Mouse (Mus musculus) ES-Bruce4 (cell line): ENCODE measurements around the gene Suclg1. TPM values are rescaled to one million over a fixed set of nuclear protein-coding genes. Genes with fewer than 3 reads are reported as not detected.
A peak's percentile ranks its signal among the peaks of the same experiment; 100 is the strongest.

Source experiments
- H3K27ac ChIP-seq: 2 replicates; pipeline ENCODE4 v1.5.1; 2012; ENCODE audit warnings: low read length, inconsistent platforms; ENCODE audit not compliant: insufficient read depth
- H3K27me3 ChIP-seq: 2 replicates; pipeline ENCODE4 v1.6.1; 2012; ENCODE audit warnings: mild to moderate bottlenecking, low read length, inconsistent platforms; ENCODE audit not compliant: control insufficient read depth, poor library complexity, insufficient read depth, severe bottlenecking
- H3K36me3 ChIP-seq: 2 replicates; pipeline ENCODE4 v1.6.1; 2012; ENCODE audit warnings: inconsistent platforms, mild to moderate bottlenecking, low read length, moderate library complexity; ENCODE audit not compliant: control insufficient read depth, poor library complexity, insufficient read depth, severe bottlenecking
- H3K4me1 ChIP-seq: one replicate; pipeline ENCODE4 v1.8.1; 2011; ENCODE audit warnings: low read length; ENCODE audit not compliant: control insufficient read depth, insufficient read depth
- H3K4me3 ChIP-seq: 2 replicates; pipeline ENCODE4 v1.5.1; 2011; ENCODE audit warnings: low read depth, mild to moderate bottlenecking, low read length
- H3K9ac ChIP-seq: 2 replicates; pipeline ENCODE4 v1.6.1; 2012; ENCODE audit warnings: low read depth, mild to moderate bottlenecking, inconsistent platforms; ENCODE audit not compliant: poor library complexity, severe bottlenecking
- H3K9me3 ChIP-seq: replicated peaks from 2 replicates; pipeline ENCODE4 v1.6.1; 2012; ENCODE audit warnings: mild to moderate bottlenecking, low read length, inconsistent platforms; ENCODE audit not compliant: control insufficient read depth, poor library complexity, insufficient read depth, severe bottlenecking
- CTCF ChIP-seq: IDR thresholded peaks from one replicate; pipeline ENCODE4 v1.8.1; 2011; ENCODE audit warnings: low read depth, low read length
- EP300 ChIP-seq: IDR thresholded peaks from 2 replicates; pipeline ENCODE4 v1.6.1; 2011; ENCODE audit warnings: low read depth, low read length; ENCODE audit not compliant: insufficient read depth
- POLR2A ChIP-seq: IDR thresholded peaks from one replicate; pipeline ENCODE4 v1.8.1; 2011; ENCODE audit warnings: low read length; ENCODE audit not compliant: insufficient read depth
- polyA plus RNA-seq: library from polyadenylated mRNA; stranded (reverse); fragments of >200 nt; gene quantifications from 2 replicates; pipeline ENCODE4 v1.2.4, GENCODE M21; 2011; ENCODE audit warnings: low read depth; ENCODE audit not compliant: missing spikeins, insufficient read depth, insufficient read length

The Suclg1 gene
- polyA plus RNA-seq, 1 experiment: 131 TPM

DNA sequence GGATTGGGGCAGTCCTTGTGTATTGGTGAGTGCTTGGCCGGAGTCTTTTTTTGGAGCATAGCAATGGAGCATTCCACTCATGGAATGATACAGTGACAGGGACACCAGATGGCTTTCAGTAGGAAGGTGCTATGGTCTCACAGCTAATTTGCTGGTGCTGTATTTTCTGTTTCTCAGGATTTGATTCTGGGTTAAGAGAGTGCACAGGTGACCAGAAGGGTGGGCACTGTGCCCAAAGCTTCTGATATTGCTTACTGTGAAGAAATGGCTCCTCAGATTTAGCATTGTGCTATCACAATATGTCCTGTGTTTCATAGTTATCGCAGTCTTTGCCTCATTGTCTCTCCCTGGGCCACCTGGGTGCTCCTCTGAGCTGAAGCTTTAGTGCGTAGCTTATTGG is 21.2 kb downstream of the Suclg1 start:
- no peak overlapping the region for H3K27ac ChIP-seq
- H3K36me3 ChIP-seq: peaks cover 17% of the 10 kb centered on the region
- H3K27me3 ChIP-seq: no peaks in the 10 kb centered on the region
- no peak overlapping the region for H3K9ac ChIP-seq
- peaks cover under 1% of the 10 kb centered on the region for H3K4me1 ChIP-seq
- TF ChIP-seq EP300: no peak
- H3K4me3 ChIP-seq: no peak overlapping the region
- no peaks in the 10 kb centered on the region for H3K9me3 ChIP-seq

DNA sequence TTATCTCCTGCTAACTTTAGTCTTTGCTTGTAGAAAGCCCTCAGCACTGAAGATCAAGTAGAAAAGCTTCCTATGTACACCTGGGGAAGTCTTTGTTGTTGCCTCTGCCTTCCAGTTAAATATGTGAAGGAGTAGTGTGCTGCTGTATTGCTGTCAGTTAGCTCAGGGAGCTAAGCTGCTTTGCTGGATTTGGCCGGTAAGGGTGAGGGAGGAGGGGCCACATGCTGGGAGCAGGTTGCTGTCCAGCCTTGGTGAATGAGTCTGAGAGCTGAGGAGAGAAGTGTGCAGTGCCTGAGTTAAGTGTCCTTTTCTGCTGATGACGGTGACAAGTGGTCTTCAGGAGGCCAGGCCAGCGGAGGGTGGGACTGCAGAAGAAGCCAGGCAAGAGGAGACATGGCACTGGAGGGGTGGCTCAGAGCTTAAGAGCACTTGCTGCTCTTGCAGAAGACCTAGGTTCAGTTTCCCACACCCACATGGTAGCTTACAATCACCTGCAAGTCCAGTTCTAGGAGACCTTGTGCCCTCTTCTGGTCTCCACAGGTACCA is 23.4 kb downstream of the Suclg1 start:
- Histone ChIP-seq H3K4me3 (no peak overlapping the region), H3K9me3 (no peaks in the 10 kb centered on the region), H3K27ac (no peak overlapping the region), H3K9ac (no peak overlapping the region), H3K27me3 (no peaks in the 10 kb centered on the region), H3K4me1 (no peaks in the 10 kb centered on the region), H3K36me3 (peaks cover 17% of the 10 kb centered on the region)
- peak; percentile 55; the same call in 1 of the 2 replicates for TF ChIP-seq EP300
- no peak for TF ChIP-seq POLR2A

DNA sequence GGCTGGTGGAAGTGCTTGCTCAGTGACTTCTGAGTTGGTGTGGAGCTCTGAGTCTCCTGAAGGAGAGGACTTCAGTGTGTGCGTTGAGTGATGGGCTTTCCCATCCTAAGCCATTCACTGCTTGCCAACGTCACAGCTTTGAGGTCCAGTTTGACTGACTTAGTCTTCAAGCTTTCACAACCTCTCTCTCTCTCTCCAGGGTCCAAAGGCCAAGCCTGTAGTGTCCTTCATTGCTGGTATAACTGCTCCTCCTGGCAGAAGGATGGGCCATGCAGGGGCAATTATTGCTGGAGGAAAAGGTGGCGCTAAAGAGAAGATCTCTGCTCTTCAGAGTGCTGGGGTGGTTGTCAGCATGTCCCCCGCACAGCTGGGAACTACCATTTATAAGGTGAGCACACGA is 26.8 kb downstream of the Suclg1 start:
- Histone ChIP-seq H3K27ac (no peak overlapping the region), H3K36me3 (peaks cover 11% of the 10 kb centered on the region)
- TF ChIP-seq CTCF: no peak
- no peak for TF ChIP-seq POLR2A

DNA sequence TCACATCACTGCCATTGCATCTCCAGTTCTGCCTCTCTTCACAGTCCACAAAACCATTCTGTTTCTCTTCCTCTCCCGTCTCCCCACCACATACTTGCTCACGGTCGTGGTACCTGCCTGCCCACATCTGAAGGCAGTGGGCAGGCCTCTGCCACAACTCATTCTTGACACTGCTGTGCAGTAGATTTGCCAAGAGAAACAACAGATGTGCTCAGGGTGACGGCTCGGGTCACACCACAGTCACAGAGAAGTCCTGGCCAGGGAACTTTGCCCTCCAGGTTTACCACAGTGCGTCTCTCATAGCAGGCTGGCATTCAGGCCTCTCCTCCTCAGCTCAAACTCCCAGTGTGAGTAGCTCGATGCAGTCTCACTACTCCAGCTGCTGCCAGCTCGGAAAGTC is 31.5 kb downstream of the Suclg1 start:
- no peak for TF ChIP-seq CTCF
- no peak for TF ChIP-seq EP300
- no peak for TF ChIP-seq POLR2A
- Histone ChIP-seq H3K27me3 (no peaks in the 10 kb centered on the region), H3K4me3 (no peak overlapping the region)

More for the DNA sequence above, 26.8 kb downstream of the Suclg1 start:
- Histone ChIP-seq H3K27me3 (no peaks in the 10 kb centered on the region), H3K4me3 (no peak overlapping the region), H3K4me1 (no peaks in the 10 kb centered on the region), H3K9me3 (no peaks in the 10 kb centered on the region), H3K9ac (no peak overlapping the region)

DNA sequence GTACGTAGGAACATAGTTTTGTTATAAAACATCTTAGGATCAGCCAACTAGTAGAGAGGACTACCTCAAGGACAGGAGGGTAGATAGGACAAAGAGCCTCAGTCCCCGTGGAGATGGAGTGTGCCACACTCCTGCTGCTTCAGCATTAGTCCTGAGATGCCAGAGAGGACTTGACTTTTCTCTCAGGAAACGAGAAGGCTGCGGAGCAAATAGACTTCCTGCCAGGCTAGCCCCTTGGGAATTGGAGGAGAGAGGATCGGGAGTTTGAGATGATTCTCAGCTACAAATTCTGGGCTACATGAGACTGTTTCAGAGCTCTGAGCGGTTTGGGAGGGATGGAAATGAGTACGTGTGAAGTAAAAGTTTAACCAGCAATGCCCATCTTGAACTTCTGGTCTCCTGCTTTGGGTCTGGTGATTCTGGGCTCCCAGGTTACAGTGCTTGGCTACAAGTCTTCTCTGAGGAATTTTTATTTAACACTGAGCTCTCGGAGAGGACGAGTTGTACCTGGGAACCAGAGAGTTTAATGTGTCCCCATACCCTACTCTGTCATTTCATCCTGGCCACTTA is 32.4 kb downstream of the Suclg1 start:
- H3K36me3 ChIP-seq: no peaks in the 10 kb centered on the region; the same call in none of the 2 replicates
- no peak overlapping the region for H3K9ac ChIP-seq
- TF ChIP-seq EP300 (no peak), CTCF (no peak), POLR2A (no peak)
- no peaks in the 10 kb centered on the region for H3K27me3 ChIP-seq
- no peak overlapping the region for H3K4me3 ChIP-seq
- no peaks in the 10 kb centered on the region for H3K4me1 ChIP-seq
- H3K27ac ChIP-seq: no peak overlapping the region
- H3K9me3 ChIP-seq: no peaks in the 10 kb centered on the region

More for the DNA sequence above, 31.5 kb downstream of the Suclg1 start:
- Histone ChIP-seq H3K9me3 (no peaks in the 10 kb centered on the region), H3K36me3 (no peaks in the 10 kb centered on the region; the same call in none of the 2 replicates), H3K27ac (no peak overlapping the region), H3K9ac (no peak overlapping the region), H3K4me1 (no peaks in the 10 kb centered on the region)

DNA sequence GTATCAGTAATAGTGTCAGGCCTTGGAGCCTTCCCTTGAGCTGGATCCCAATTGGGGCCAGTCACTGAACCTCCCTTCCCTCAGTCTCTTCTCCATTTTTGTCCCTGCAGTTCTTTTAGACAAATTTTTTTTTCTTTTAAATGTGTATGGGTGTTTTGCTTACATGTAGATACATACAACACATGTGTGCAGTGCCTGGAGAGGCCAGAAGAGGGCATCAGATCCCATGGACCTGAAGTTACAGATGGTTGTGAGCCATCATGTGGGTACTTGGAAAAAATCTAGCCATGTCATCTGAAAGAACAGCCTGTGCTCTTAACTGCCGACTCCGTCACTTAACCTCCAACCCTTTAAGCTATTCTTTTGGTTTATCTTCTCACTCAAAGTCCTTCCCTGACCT is 38.1 kb downstream of the Suclg1 start:
- Histone ChIP-seq H3K4me1 (no peaks in the 10 kb centered on the region), H3K36me3 (no peaks in the 10 kb centered on the region), H3K27me3 (no peaks in the 10 kb centered on the region), H3K4me3 (no peak overlapping the region), H3K9ac (no peak overlapping the region), H3K9me3 (no peaks in the 10 kb centered on the region), H3K27ac (no peak overlapping the region)
- no peak for TF ChIP-seq CTCF
- TF ChIP-seq POLR2A: no peak
- TF ChIP-seq EP300: no peak
